Mouse (Mus musculus) MEL (cell line): ENCODE measurements around the gene Gm12169. TPM values are rescaled to one million over a fixed set of nuclear protein-coding genes. Genes with fewer than 3 reads are reported as not detected.

Source experiments
- DNase-seq: peaks from one replicate; pipeline ENCODE4 v3.0.0; 2011; ENCODE audit warnings: low read depth, low spot score
- H3K27ac ChIP-seq: 2 replicates; pipeline ENCODE4 v1.5.1; 2012; ENCODE audit warnings: low read depth, mild to moderate bottlenecking, control low read depth, low read length, moderate library complexity; ENCODE audit not compliant: control insufficient read depth
- H3K27me3 ChIP-seq, 2 experiments: fragments of 150-350 bp in 1 of 2; sonication (generic) in 1 of 2; 2 replicates each; pipeline ENCODE4 v1.6.1; 2012; ENCODE audit warnings: low read length in 2 of 2, mild to moderate bottlenecking in 2 of 2, improper control_type of control experiment in 1 of 2, moderate library complexity in 1 of 2; ENCODE audit not compliant: insufficient read depth in 2 of 2, control insufficient read depth in 1 of 2
- H3K36me3 ChIP-seq, 2 experiments: 2 replicates each; pipeline ENCODE4 v1.6.1; 2012 to 2014; ENCODE audit warnings: low read length in 2 of 2, improper control_type of control experiment in 1 of 2, inconsistent platforms in 1 of 2, mild to moderate bottlenecking in 1 of 2; ENCODE audit not compliant: insufficient read depth in 2 of 2, control insufficient read depth in 1 of 2
- H3K4me1 ChIP-seq, 2 experiments: fragments of 150-350 bp in 1 of 2; sonication (generic) in 1 of 2; 2 replicates each; pipeline ENCODE4 v1.6.1; 2012; ENCODE audit warnings: low read length in 2 of 2, improper control_type of control experiment in 1 of 2, mild to moderate bottlenecking in 1 of 2; ENCODE audit not compliant: insufficient read depth in 2 of 2, control insufficient read depth in 1 of 2
- H3K4me3 ChIP-seq, 2 experiments: fragments of 150-350 bp in 1 of 2; sonication (generic) in 1 of 2; 2 replicates each; pipeline ENCODE4 v1.5.1; 2012; ENCODE audit warnings: low read depth in 2 of 2, low read length in 2 of 2, mild to moderate bottlenecking in 2 of 2, moderate library complexity in 2 of 2, control low read depth in 1 of 2, improper control_type of control experiment in 1 of 2; ENCODE audit not compliant: control insufficient read depth in 1 of 2, insufficient read depth in 1 of 2
- H3K79me2 ChIP-seq: 2 replicates; pipeline ENCODE4 v1.6.1; 2012; ENCODE audit warnings: mild to moderate bottlenecking, low read length, moderate library complexity; ENCODE audit not compliant: control insufficient read depth, poor library complexity, insufficient read depth
- H3K9ac ChIP-seq: 2 replicates; pipeline ENCODE4 v1.6.1; 2012; ENCODE audit warnings: low read depth, mild to moderate bottlenecking, control low read depth, low read length, moderate library complexity; ENCODE audit not compliant: control insufficient read depth, poor library complexity, severe bottlenecking
- H3K9me3 ChIP-seq: fragments of 150-350 bp; sonication (generic); replicated peaks from 2 replicates; pipeline ENCODE4 v1.6.1; 2012; ENCODE audit warnings: mild to moderate bottlenecking, low read length, improper control_type of control experiment, moderate library complexity; ENCODE audit not compliant: insufficient read depth
- CHD1 ChIP-seq: IDR thresholded peaks from 2 replicates; pipeline ENCODE4 v1.6.1; 2012; ENCODE audit warnings: low read depth, mild to moderate bottlenecking, inconsistent platforms, low read length, improper control_type of control experiment
- CTCF ChIP-seq, 3 experiments: IDR thresholded peaks in 2 of 3; conservative IDR thresholded peaks in 1 of 3; 2 replicates each; pipeline ENCODE4 v1.5.1; 2011 to 2012; ENCODE audit warnings: low read length in 3 of 3, low read depth in 2 of 3, mild to moderate bottlenecking in 2 of 3, improper control_type of control experiment in 1 of 3, inconsistent platforms in 1 of 3, mixed read lengths in 1 of 3, moderate library complexity in 1 of 3; ENCODE audit not compliant: control insufficient read depth in 1 of 3, insufficient read depth in 1 of 3, poor library complexity in 1 of 3, severe bottlenecking in 1 of 3
- E2F4 ChIP-seq: IDR thresholded peaks from 2 replicates; pipeline ENCODE4 v1.6.1; 2011; ENCODE audit warnings: low read depth, low read length, improper control_type of control experiment, borderline replicate concordance
- ELF1 ChIP-seq: IDR thresholded peaks from 2 replicates; pipeline ENCODE4 v1.6.1; 2014; ENCODE audit warnings: low read depth, mild to moderate bottlenecking, inconsistent platforms, low read length, improper control_type of control experiment, moderate library complexity
- EP300 ChIP-seq, 2 experiments: IDR thresholded peaks; 2 replicates each; pipeline ENCODE4 v1.6.1; 2011; ENCODE audit warnings: improper control_type of control experiment in 2 of 2, low read length in 2 of 2, low read depth in 1 of 2, mild to moderate bottlenecking in 1 of 2
- GABPA ChIP-seq: IDR thresholded peaks from 2 replicates; pipeline ENCODE4 v1.6.1; 2012; ENCODE audit warnings: low read depth, mild to moderate bottlenecking, inconsistent platforms, low read length, improper control_type of control experiment, moderate library complexity
- GATA1 ChIP-seq: IDR thresholded peaks from 2 replicates; pipeline ENCODE4 v1.6.1; 2011; ENCODE audit warnings: low read depth, low read length, improper control_type of control experiment
- HCFC1 ChIP-seq: IDR thresholded peaks from 2 replicates; pipeline ENCODE4 v1.6.1; 2012; ENCODE audit warnings: low read depth, mild to moderate bottlenecking, inconsistent platforms, low read length, improper control_type of control experiment, moderate library complexity
- MAFK ChIP-seq: IDR thresholded peaks from 2 replicates; pipeline ENCODE4 v1.6.1; 2011; ENCODE audit warnings: low read depth, mild to moderate bottlenecking, low read length, improper control_type of control experiment, borderline replicate concordance
- MAX ChIP-seq: IDR thresholded peaks from 2 replicates; pipeline ENCODE4 v1.6.1; 2011; ENCODE audit warnings: low read length, improper control_type of control experiment
- MXI1 ChIP-seq: IDR thresholded peaks from 2 replicates; pipeline ENCODE4 v1.6.1; 2011; ENCODE audit warnings: mild to moderate bottlenecking, low read depth, low read length, improper control_type of control experiment
- POLR2AphosphoS5 ChIP-seq: IDR thresholded peaks from 2 replicates; pipeline ENCODE4 v1.6.1; 2012; ENCODE audit warnings: low read depth, borderline replicate concordance, mild to moderate bottlenecking, inconsistent platforms, low read length, moderate library complexity, mixed read lengths
- RAD21 ChIP-seq: IDR thresholded peaks from 2 replicates; pipeline ENCODE4 v1.6.1; 2011; ENCODE audit warnings: mild to moderate bottlenecking, low read depth, low read length, improper control_type of control experiment
- TBP ChIP-seq: IDR thresholded peaks from 2 replicates; pipeline ENCODE4 v1.8.0; 2011; ENCODE audit warnings: low read depth, low read length, improper control_type of control experiment
- TCF12 ChIP-seq: IDR thresholded peaks from 2 replicates; pipeline ENCODE4 v1.6.1; 2014; ENCODE audit warnings: low read depth, mild to moderate bottlenecking, inconsistent platforms, low read length, improper control_type of control experiment, moderate library complexity
- UBTF ChIP-seq: IDR thresholded peaks from 2 replicates; pipeline ENCODE4 v1.6.1; 2012; ENCODE audit warnings: low read depth, mild to moderate bottlenecking, inconsistent platforms, low read length, improper control_type of control experiment, moderate library complexity, borderline replicate concordance; ENCODE audit not compliant: insufficient read depth
- ZKSCAN1 ChIP-seq: IDR thresholded peaks from 2 replicates; pipeline ENCODE4 v1.6.1; 2012; ENCODE audit warnings: low read depth, mild to moderate bottlenecking, inconsistent platforms, low read length, improper control_type of control experiment, moderate library complexity
- ZMIZ1 ChIP-seq: IDR thresholded peaks from 2 replicates; pipeline ENCODE4 v1.6.1; 2012; ENCODE audit warnings: low read depth, mild to moderate bottlenecking, inconsistent platforms, low read length, improper control_type of control experiment, moderate library complexity
- polyA plus RNA-seq, 2 experiments: library from polyadenylated mRNA; stranded (reverse) in 1 of 2; unstranded in 1 of 2; fragments of >175 nt in 1 of 2; fragments of >200 nt in 1 of 2; gene quantifications; 2 replicates each; pipeline versions ENCODE4 v1.2.1 to v1.2.4; 2012; ENCODE audit warnings: low replicate concordance in 2 of 2, low read depth in 1 of 2; ENCODE audit not compliant: insufficient read length in 2 of 2, insufficient read depth in 1 of 2, missing spikeins in 1 of 2
- total RNA-seq: library from RNA; depleted of rRNA; stranded (reverse); fragments of 300-350 nt; gene quantifications from 2 replicates; pipeline ENCODE4 v1.2.3, GENCODE M21; 2012

The Gm12169 gene
- total and polyA plus RNA-seq, 3 experiments: not detected

- H3K4me1 ChIP-seq: no peaks in the 10 kb centered on the region
- no peaks in the 10 kb centered on the region; the same call in 1 of the 2 replicates for H3K9me3 ChIP-seq
- no peak overlapping the region for H3K27ac ChIP-seq
- TF ChIP-seq E2F4 (no peak), TCF12 (no peak), MAFK (no peak), UBTF (no peak)
- no peak overlapping the region for H3K9ac ChIP-seq
- no peak overlapping the region for H3K4me3 ChIP-seq
- 0 out of 4 replicates have a peak, but pooled peaks cover 0 to 2% of the 10 kb centered on the region in 2 experiments for H3K27me3 ChIP-seq
- no peak for DNase-seq
- H3K79me2 ChIP-seq: no peaks in the 10 kb centered on the region
- no peaks in the 10 kb centered on the region for H3K36me3 ChIP-seq
These were observed 40.7 kb downstream of the Gm12169 start for GRCm38 (mm10) chr11:46564671-46565070.

GRCm38 (mm10) chr11:46565967-46566366 is 42.0 kb downstream of the Gm12169 start:
- H3K4me3 ChIP-seq: no peak overlapping the region
- 0 out of 4 replicates have a peak, but pooled peaks cover 0 to 2% of the 10 kb centered on the region in 2 experiments for H3K27me3 ChIP-seq
- no peak for TF ChIP-seq GATA1
- no peaks in the 10 kb centered on the region; the same call in 1 of the 2 replicates for H3K9me3 ChIP-seq
- no peaks in the 10 kb centered on the region for H3K4me1 ChIP-seq
- no peaks in the 10 kb centered on the region for H3K36me3 ChIP-seq
- H3K9ac ChIP-seq: no peak overlapping the region
- no peaks in the 10 kb centered on the region for H3K79me2 ChIP-seq
- no peak overlapping the region for H3K27ac ChIP-seq
- no peak for DNase-seq

- Histone ChIP-seq H3K9me3 (no peaks in the 10 kb centered on the region), H3K79me2 (no peaks in the 10 kb centered on the region), H3K36me3 (no peaks in the 10 kb centered on the region), H3K4me1 (no peaks in the 10 kb centered on the region), H3K27ac (no peak overlapping the region), H3K27me3 (no peaks in the 10 kb centered on the region), H3K9ac (no peak overlapping the region), H3K4me3 (no peak overlapping the region)
- DNase-seq: no peak
- TF ChIP-seq CTCF (IDR thresholded peaks at IDR 0.05 in 2 of 3, conservative IDR thresholded peaks at IDR 0.05 in 1 of 3; ENCODE audit: control insufficient read depth in 1 of 3, insufficient read depth in 1 of 3, low read depth in 2 of 3, low read length in 3 of 3, poor library complexity in 1 of 3, severe bottlenecking in 1 of 3): peak in 1 of 3 experiments; percentile 20; a peak in 2 of 6 replicates
- TF ChIP-seq POLR2AphosphoS5: no peak
These were observed 45.1 kb downstream of the Gm12169 start for GRCm38 (mm10) chr11:46569107-46569506.

GRCm38 (mm10) chr11:46571327-46571726 is 47.3 kb downstream of the Gm12169 start, which contains the start of gene BC053393:
TSS of gene BC053393 (plus strand) at chr11:46571536.
- Histone ChIP-seq H3K9me3 (no peaks in the 10 kb centered on the region), H3K36me3 (no peaks in the 10 kb centered on the region), H3K79me2 (no peaks in the 10 kb centered on the region), H3K27ac (no peak within 1 kb of the TSS), H3K27me3 (no peaks in the 10 kb centered on the region), H3K4me1 (no peaks in the 10 kb centered on the region), H3K9ac (no peak within 1 kb of the TSS), H3K4me3 (no peak within 1 kb of the TSS)
- DNase-seq: no peak
- TF ChIP-seq POLR2AphosphoS5: no peak
- no peak for TF ChIP-seq EP300 (IDR thresholded peaks at IDR 0.05; ENCODE audit: low read depth in 1 of 2, low read length in 2 of 2)
- no peak for TF ChIP-seq E2F4
- TF ChIP-seq TBP: no peak
- no peak for TF ChIP-seq ELF1
- TF ChIP-seq CHD1: no peak
- no peak for TF ChIP-seq MXI1
- no peak for TF ChIP-seq RAD21
- no peak for TF ChIP-seq MAX
- TF ChIP-seq ZKSCAN1: no peak
- no peak for TF ChIP-seq HCFC1
- no peak for TF ChIP-seq ZMIZ1
- no peak for TF ChIP-seq GABPA
